Mouse (Mus musculus): ENCODE data around the gene Ung. TPM values are rescaled to one million over a fixed set of nuclear protein-coding genes. Genes with fewer than 3 reads are reported as not detected.

The Ung gene
- 24.1 and 28.8 TPM in 2 replicates for polyA plus RNA-seq (2014; fragmentation: Nextera tagmentation; extraction: Ambion mirVana)

- Histone ChIP-seq H3K27me3 (ENCODE audit: control insufficient read depth, insufficient read depth, low read length) (no peaks in the 10 kb centered on the region), H3K9ac (replicated peaks; ENCODE audit: low read depth, low read length) (peak within 1 kb of the TSS; percentile 50), H3K4me2 (replicated peaks; ENCODE audit: low read depth, low read length) (peak within 1 kb of the TSS; percentile 94), H3K27ac (ENCODE audit: low read length) (peak within 1 kb of the TSS; percentile 73), H3K4me1 (ENCODE audit: control insufficient read depth, insufficient read depth, low read length) (peaks cover 21% of the 10 kb centered on the region), H3K4me3 (ENCODE audit: low read depth, low read length) (peak within 1 kb of the TSS; percentile 83), H3K9me3 (ENCODE audit: control insufficient read depth, low read depth, low read length) (no peaks in the 10 kb centered on the region), H3K36me3 (ENCODE audit: control insufficient read depth, insufficient read depth, low read length) (no peaks in the 10 kb centered on the region)
- ATAC-seq (ENCODE audit: insufficient number of reproducible peaks, insufficient read depth, low FRiP score, low read depth): peak; percentile 44
- under 1% methylated on average over 29 of the region's 29 CpGs for WGBS
Observed at GRCm38 (mm10) chr5:114130211-114130605, at the start of gene Ung. Gene Ung (plus strand): TSS chr5:114130386.

GRCm38 (mm10) chr5:114085501-114085900, 44.7 kb upstream of the Ung start:
- ATAC-seq (ENCODE audit: insufficient number of reproducible peaks, insufficient read depth, low FRiP score, low read depth): no peak
- Histone ChIP-seq H3K4me3 (ENCODE audit: low read depth, low read length) (no peak overlapping the region), H3K4me1 (ENCODE audit: control insufficient read depth, insufficient read depth, low read length) (no peaks in the 10 kb centered on the region), H3K27me3 (ENCODE audit: control insufficient read depth, insufficient read depth, low read length) (no peaks in the 10 kb centered on the region), H3K27ac (ENCODE audit: low read length) (no peak overlapping the region), H3K4me2 (replicated peaks; ENCODE audit: low read depth, low read length) (no peak overlapping the region), H3K9ac (replicated peaks; ENCODE audit: low read depth, low read length) (no peak overlapping the region), H3K9me3 (ENCODE audit: control insufficient read depth, low read depth, low read length) (no peaks in the 10 kb centered on the region), H3K36me3 (ENCODE audit: control insufficient read depth, insufficient read depth, low read length) (no peaks in the 10 kb centered on the region)
- WGBS: 67% methylated on average over 14 of the region's 14 CpGs

GRCm38 (mm10) chr5:114087875-114088480, 42.2 kb upstream of the Ung start:
- H3K27me3 ChIP-seq (ENCODE audit: control insufficient read depth, insufficient read depth, low read length): no peaks in the 10 kb centered on the region
- WGBS: 71% methylated on average over 12 of the region's 12 CpGs
- no peak overlapping the region for H3K4me3 ChIP-seq (ENCODE audit: low read depth, low read length)
- H3K36me3 ChIP-seq (ENCODE audit: control insufficient read depth, insufficient read depth, low read length): no peaks in the 10 kb centered on the region
- no peak overlapping the region for H3K9ac ChIP-seq (replicated peaks; ENCODE audit: low read depth, low read length)
- H3K4me2 ChIP-seq (replicated peaks; ENCODE audit: low read depth, low read length): no peak overlapping the region
- H3K9me3 ChIP-seq (ENCODE audit: control insufficient read depth, low read depth, low read length): no peaks in the 10 kb centered on the region
- no peak overlapping the region for H3K27ac ChIP-seq (ENCODE audit: low read length)
- ATAC-seq (ENCODE audit: insufficient number of reproducible peaks, insufficient read depth, low FRiP score, low read depth): no peak
- 0 out of 2 replicates have a peak, but pooled peaks cover 4% of the 10 kb centered on the region for H3K4me1 ChIP-seq (ENCODE audit: control insufficient read depth, insufficient read depth, low read length)

- H3K4me1 ChIP-seq (ENCODE audit: control insufficient read depth, insufficient read depth, low read length): 0 out of 2 replicates have a peak, but pooled peaks cover 4% of the 10 kb centered on the region
- H3K9ac ChIP-seq (replicated peaks; ENCODE audit: low read depth, low read length): no peak overlapping the region
- no peaks in the 10 kb centered on the region for H3K36me3 ChIP-seq (ENCODE audit: control insufficient read depth, insufficient read depth, low read length)
- no peak overlapping the region for H3K4me3 ChIP-seq (ENCODE audit: low read depth, low read length)
- H3K27me3 ChIP-seq (ENCODE audit: control insufficient read depth, insufficient read depth, low read length): no peaks in the 10 kb centered on the region
- WGBS: 24% methylated on average over 7 of the region's 7 CpGs
- no peaks in the 10 kb centered on the region for H3K9me3 ChIP-seq (ENCODE audit: control insufficient read depth, low read depth, low read length)
- ATAC-seq (ENCODE audit: insufficient number of reproducible peaks, insufficient read depth, low FRiP score, low read depth): no peak
- H3K4me2 ChIP-seq (replicated peaks; ENCODE audit: low read depth, low read length): peak overlapping the region; percentile 37; the same call in 1 of the 2 replicates
- no peak overlapping the region for H3K27ac ChIP-seq (ENCODE audit: low read length)
Observed at GRCm38 (mm10) chr5:114090421-114091013, 39.7 kb upstream of the Ung start.

- Histone ChIP-seq H3K27me3 (ENCODE audit: control insufficient read depth, insufficient read depth, low read length) (no peaks in the 10 kb centered on the region), H3K9me3 (ENCODE audit: control insufficient read depth, low read depth, low read length) (no peaks in the 10 kb centered on the region), H3K4me1 (ENCODE audit: control insufficient read depth, insufficient read depth, low read length) (0 out of 2 replicates have a peak, but pooled peaks cover 4% of the 10 kb centered on the region), H3K9ac (replicated peaks; ENCODE audit: low read depth, low read length) (no peak within 1 kb of the TSS), H3K36me3 (ENCODE audit: control insufficient read depth, insufficient read depth, low read length) (no peaks in the 10 kb centered on the region), H3K27ac (ENCODE audit: low read length) (no peak within 1 kb of the TSS), H3K4me3 (ENCODE audit: low read depth, low read length) (peak within 1 kb of the TSS; percentile 3; the same call in 1 of the 2 replicates), H3K4me2 (replicated peaks; ENCODE audit: low read depth, low read length) (peak within 1 kb of the TSS; percentile 37)
- no peak for ATAC-seq (ENCODE audit: insufficient number of reproducible peaks, insufficient read depth, low FRiP score, low read depth)
- 2% methylated on average over 40 of the region's 40 CpGs for WGBS
Observed at GRCm38 (mm10) chr5:114091057-114091807, 39.0 kb upstream of the Ung start, which contains the start of gene Svop. Gene Svop (minus strand): TSS chr5:114091570.

GRCm38 (mm10) chr5:114099709-114100389, 30.3 kb upstream of the Ung start:
- H3K36me3 ChIP-seq (ENCODE audit: control insufficient read depth, insufficient read depth, low read length): peaks cover 5% of the 10 kb centered on the region
- ATAC-seq (ENCODE audit: insufficient number of reproducible peaks, insufficient read depth, low FRiP score, low read depth): peak; percentile 90
- H3K27ac ChIP-seq (ENCODE audit: low read length): no peak overlapping the region
- H3K9me3 ChIP-seq (ENCODE audit: control insufficient read depth, low read depth, low read length): no peaks in the 10 kb centered on the region
- 7% methylated on average over 37 of the region's 37 CpGs for WGBS
- H3K4me1 ChIP-seq (ENCODE audit: control insufficient read depth, insufficient read depth, low read length): peaks cover 7% of the 10 kb centered on the region
- H3K4me2 ChIP-seq (replicated peaks; ENCODE audit: low read depth, low read length): peak overlapping the region; percentile 94
- H3K9ac ChIP-seq (replicated peaks; ENCODE audit: low read depth, low read length): peak overlapping the region; percentile 93
- peak overlapping the region; percentile 78 for H3K4me3 ChIP-seq (ENCODE audit: low read depth, low read length)
- no peaks in the 10 kb centered on the region for H3K27me3 ChIP-seq (ENCODE audit: control insufficient read depth, insufficient read depth, low read length)

GRCm38 (mm10) chr5:114100390-114101099, 29.6 kb upstream of the Ung start:
- WGBS: 2% methylated on average over 63 of the region's 64 CpGs
- H3K36me3 ChIP-seq (ENCODE audit: control insufficient read depth, insufficient read depth, low read length): peaks cover 6% of the 10 kb centered on the region
- peak overlapping the region; percentile 78 for H3K4me3 ChIP-seq (ENCODE audit: low read depth, low read length)
- H3K9ac ChIP-seq (replicated peaks; ENCODE audit: low read depth, low read length): peak overlapping the region; percentile 93
- H3K4me2 ChIP-seq (replicated peaks; ENCODE audit: low read depth, low read length): peak overlapping the region; percentile 94
- peaks cover 7% of the 10 kb centered on the region for H3K4me1 ChIP-seq (ENCODE audit: control insufficient read depth, insufficient read depth, low read length)
- ATAC-seq (ENCODE audit: insufficient number of reproducible peaks, insufficient read depth, low FRiP score, low read depth): peak; percentile 56; the same call in 1 of the 2 replicates
- H3K9me3 ChIP-seq (ENCODE audit: control insufficient read depth, low read depth, low read length): no peaks in the 10 kb centered on the region
- H3K27me3 ChIP-seq (ENCODE audit: control insufficient read depth, insufficient read depth, low read length): no peaks in the 10 kb centered on the region
- H3K27ac ChIP-seq (ENCODE audit: low read length): no peak overlapping the region

Data from stomach, embryonic 14.5 days (tissue).